ENCODE assay signal across 8 mouse cellular contexts in genomic region chr7:35264746-35265145, GRCm38 (mm10). TPM values are rescaled to one million over a fixed set of nuclear protein-coding genes. Genes with fewer than 3 reads are reported as not detected.
DNase-seq lines count a peak whose midpoint lies in the region; ATAC-seq and TF ChIP-seq lines count a peak whose summit lies in the region.
"Had no signal": no experiment of that assay in that cellular context is flagged by ENCODE, and none has a peak within 500 bp of the region (broad histone marks: within the 10 kb centered on the region; RNA-seq: fewer than 3 reads in every experiment).

No protein-coding gene starts in this region.

- TF ChIP-seq POLR2A in olfactory bulb, adult 2 months (IDR thresholded peaks at IDR 0.05; ENCODE audit: insufficient read depth, low read depth, low read length): no peak

- no peak overlapping the region for H3K27ac ChIP-seq in midbrain, embryonic 14.5 days (replicated peaks; ENCODE audit: low read depth, low read length)
- H3K27ac ChIP-seq in midbrain, embryonic 16.5 days (ENCODE audit: low read length): no peak overlapping the region
- H3K27ac ChIP-seq in olfactory bulb, adult 2 months (ENCODE audit: insufficient read depth, low read depth, low read length): no peak overlapping the region
- H3K27ac ChIP-seq: neural tube, embryonic 13.5 days had no signal

- H3K9me3 ChIP-seq in midbrain, embryonic 14.5 days (ENCODE audit: control insufficient read depth, low read length): no peaks in the 10 kb centered on the region
- no peaks in the 10 kb centered on the region for H3K9me3 ChIP-seq in midbrain, embryonic 16.5 days (replicated peaks; ENCODE audit: control insufficient read depth, low read length, poor library complexity, severe bottlenecking)
- H3K9me3 ChIP-seq: neural tube, embryonic 13.5 days had no signal

- H3K4me2 ChIP-seq in midbrain, embryonic 14.5 days (ENCODE audit: low read length): no peak overlapping the region
- H3K4me2 ChIP-seq in midbrain, embryonic 16.5 days (ENCODE audit: low read length): no peak overlapping the region
- H3K4me2 ChIP-seq: neural tube, embryonic 13.5 days had no signal

- no peak for ATAC-seq in midbrain, embryonic 14.5 days (ENCODE audit: low FRiP score, low TSS enrichment)
- no peak for ATAC-seq in midbrain, embryonic 16.5 days

- H3K36me3 ChIP-seq in midbrain, embryonic 14.5 days (ENCODE audit: control insufficient read depth, insufficient read depth, low read length): no peaks in the 10 kb centered on the region
- no peaks in the 10 kb centered on the region for H3K36me3 ChIP-seq in midbrain, embryonic 16.5 days (ENCODE audit: control insufficient read depth, insufficient read depth, low read length)
- H3K36me3 ChIP-seq: neural tube, embryonic 13.5 days had no signal

- peak; percentile 43; the same call in 1 of the 2 replicates for TF ChIP-seq CTCF in olfactory bulb, adult 2 months (IDR thresholded peaks at IDR 0.05; ENCODE audit: insufficient read depth, low read depth, low read length)

- no peak overlapping the region for H3K9ac ChIP-seq in midbrain, embryonic 14.5 days (replicated peaks; ENCODE audit: low read length)
- no peak overlapping the region for H3K9ac ChIP-seq in midbrain, embryonic 16.5 days (ENCODE audit: low read depth, low read length)
- H3K9ac ChIP-seq: neural tube, embryonic 13.5 days had no signal

- H3K4me1 ChIP-seq in midbrain, embryonic 14.5 days (ENCODE audit: control insufficient read depth, insufficient read depth, low read length): no peaks in the 10 kb centered on the region
- H3K4me1 ChIP-seq in midbrain, embryonic 16.5 days (ENCODE audit: control insufficient read depth, insufficient read depth, low read length): peaks cover 7% of the 10 kb centered on the region
- 0 out of 2 replicates have a peak, but pooled peaks cover 4% of the 10 kb centered on the region for H3K4me1 ChIP-seq in olfactory bulb, adult 2 months (ENCODE audit: control insufficient read depth, insufficient read depth, low read length)

- peak; percentile 83 for DNase-seq in midbrain, embryonic 14.5 days
- peak; percentile 51 for DNase-seq in MN1 (ENCODE audit: low spot score)
- DNase-seq in c-Kit-positive CD71-negative TER-119-negative erythroid progenitor cells, embryonic 14.5 days (ENCODE audit: low read depth): peak; percentile 33
- DNase-seq in gastrocnemius, adult 18-20 months (ENCODE audit: low spot score): peak; percentile 40
- peak; percentile 43 to 65 for DNase-seq in layer of hippocampus, postnatal 14 days (ENCODE audit: low spot score in 2 of 2)

- no peaks in the 10 kb centered on the region for H3K27me3 ChIP-seq in midbrain, embryonic 14.5 days (ENCODE audit: control insufficient read depth, insufficient read depth, low read length)
- H3K27me3 ChIP-seq in midbrain, embryonic 16.5 days (ENCODE audit: control insufficient read depth, insufficient read depth, low read depth, low read length): no peaks in the 10 kb centered on the region
- H3K27me3 ChIP-seq: neural tube, embryonic 13.5 days had no signal

- 10% methylated on average over 7 of the region's 7 CpGs for WGBS in midbrain, embryonic 14.5 days
- 4% methylated on average over 7 of the region's 7 CpGs for WGBS in midbrain, embryonic 16.5 days
- WGBS in olfactory bulb, adult 2 months: 11% methylated on average over 7 of the region's 7 CpGs

- H3K4me3 ChIP-seq in midbrain, embryonic 14.5 days (replicated peaks; ENCODE audit: low read depth, low read length): no peak overlapping the region
- no peak overlapping the region for H3K4me3 ChIP-seq in midbrain, embryonic 16.5 days (ENCODE audit: low read depth, low read length)
- no peak overlapping the region for H3K4me3 ChIP-seq in olfactory bulb, adult 2 months (ENCODE audit: insufficient read depth, low read depth, low read length)
- H3K4me3 ChIP-seq: neural tube, embryonic 13.5 days had no signal

RNA-seq across cellular contexts. Expression of gene Lrp3, which starts 49.4 kb away (rescaled TPM):
- 33.3 and 35.8 TPM in 2 replicates for polyA plus RNA-seq in midbrain, embryonic 14.5 days (2014; fragmentation: Nextera tagmentation; extraction: Ambion mirVana)
- polyA plus RNA-seq in midbrain, embryonic 16.5 days (2015; fragmentation: Nextera tagmentation; extraction: Ambion mirVana): 23.9 and 25.6 TPM in 2 replicates
- 1 to 10 TPM; 5.8 to 6.1 TPM for total RNA-seq in gastrocnemius, adult 18-20 months (2021)
- 10 to 100 TPM; 75.0 to 75.7 TPM for total RNA-seq in layer of hippocampus, postnatal 14 days (2021)
- not detected in 2 replicates for polyA plus RNA-seq in olfactory bulb, adult 2 months (2012; ENCODE audit: insufficient read depth, insufficient read length, low replicate concordance, missing spikeins)

RNA-seq across cellular contexts. Expression of gene Gpatch1, which starts 53.5 kb away (rescaled TPM):
- 19.7 and 22.8 TPM in 2 replicates for polyA plus RNA-seq in midbrain, embryonic 14.5 days (2014; fragmentation: Nextera tagmentation; extraction: Ambion mirVana)
- polyA plus RNA-seq in midbrain, embryonic 16.5 days (2015; fragmentation: Nextera tagmentation; extraction: Ambion mirVana): 20.8 and 22.8 TPM in 2 replicates
- total RNA-seq in gastrocnemius, adult 18-20 months (2021): 1 to 10 TPM; 7.0 to 7.6 TPM
- total RNA-seq in layer of hippocampus, postnatal 14 days (2021): 10 to 100 TPM; 24.3 to 25.9 TPM
- not detected in 2 replicates for polyA plus RNA-seq in olfactory bulb, adult 2 months (2012; ENCODE audit: insufficient read depth, insufficient read length, low replicate concordance, missing spikeins)

Comparison
In these comparisons a context has a peak if more than half of its experiments do, and no peak if none do; other contexts are left out.
1. DNase-seq: peak in every context shown above with its lines; median percentile 83 in midbrain, embryonic 14.5 days; 54 in layer of hippocampus, postnatal 14 days; 51 in MN1; 40 in gastrocnemius, adult 18-20 months; 33 in c-Kit-positive CD71-negative TER-119-negative erythroid progenitor cells, embryonic 14.5 days.
2. RNA of gene Lrp3, which starts 49.4 kb away (polyA plus RNA-seq): 33.3 to 35.8 TPM in midbrain, embryonic 14.5 days and 23.9 to 25.6 TPM in midbrain, embryonic 16.5 days; not detected in olfactory bulb, adult 2 months; every median in the first group is over 10 times any median in the second.